Mouse (Mus musculus): ENCODE measurements around the gene Tmem254c.
"Not testable (repeated sequence)": the region's sequence is repeated elsewhere in the genome, so short reads cannot be mapped to it uniquely, and the experiment has no call there.

GRCm38 (mm10) chr14:26021555-26021954 lies 45.6 kb downstream of the Tmem254c start:
- not testable (repeated sequence) for TF ChIP-seq GATA1 (IDR thresholded peaks at IDR 0.05; ENCODE audit: borderline replicate concordance, low read length); FLI1 (IDR thresholded peaks at IDR 0.05; ENCODE audit: low read length)

All from megakaryocyte, embryonic 14.5 days (primary cell).